Mouse (Mus musculus) thymus, adult 2 months (tissue): ENCODE measurements around the gene Exosc3.

Source experiments
- CTCF ChIP-seq: fragments of 200-500 bp; IDR thresholded peaks from 2 replicates; pipeline ENCODE4 v1.5.1; 2012; ENCODE audit warnings: mild to moderate bottlenecking, control low read depth, low read length, moderate library complexity, borderline replicate concordance; ENCODE audit not compliant: control insufficient read depth, poor library complexity, insufficient read depth; ENCODE audit errors: extremely low read depth
- POLR2A ChIP-seq: fragments of 200-500 bp; IDR thresholded peaks from 2 replicates; pipeline ENCODE4 v1.6.1; 2012; ENCODE audit warnings: mild to moderate bottlenecking, low read length, control low read depth, moderate library complexity; ENCODE audit not compliant: control insufficient read depth, poor library complexity, insufficient read depth; ENCODE audit errors: extremely low read depth

- TF ChIP-seq CTCF, result no peak
- no peak for TF ChIP-seq POLR2A
Measured at GRCm38 (mm10) chr4:45271041-45271452, 71.5 kb downstream of the Exosc3 start.
